Mouse (Mus musculus): ENCODE measurements around the gene Rnf212.

The Rnf212 gene

GRCm38 (mm10) chr5:108711968-108712367 lies 62.8 kb downstream of the Rnf212 start:
- DNase-seq = no peak

GRCm38 (mm10) chr5:108708981-108709731 lies 65.6 kb downstream of the Rnf212 start:
- no peak for DNase-seq

GRCm38 (mm10) chr5:108708419-108708818 lies 66.4 kb downstream of the Rnf212 start:
- no peak for DNase-seq

GRCm38 (mm10) chr5:108707758-108708157 lies 67.0 kb downstream of the Rnf212 start:
- DNase-seq = no peak

GRCm38 (mm10) chr5:108703754-108704626 lies 70.8 kb downstream of the Rnf212 start:
- no peak for DNase-seq

- DNase-seq = no peak
These were observed 73.3 kb downstream of the Rnf212 start for GRCm38 (mm10) chr5:108701341-108702021.

- DNase-seq = no peak
These were observed 74.4 kb downstream of the Rnf212 start for GRCm38 (mm10) chr5:108700346-108700745.

GRCm38 (mm10) chr5:108697341-108697753 lies 77.4 kb downstream of the Rnf212 start:
- peak; percentile 50 to 69 for DNase-seq

- DNase-seq = no peak
These were observed 78.2 kb downstream of the Rnf212 start for GRCm38 (mm10) chr5:108696542-108696941.

- no peak for DNase-seq
These were observed 78.9 kb downstream of the Rnf212 start for GRCm38 (mm10) chr5:108695861-108696260.

- peak; percentile 43 to 54 for DNase-seq
These were observed 80.2 kb downstream of the Rnf212 start for GRCm38 (mm10) chr5:108694352-108695261.

- DNase-seq = peak; percentile 80 to 86
These were observed 80.9 kb downstream of the Rnf212 start for GRCm38 (mm10) chr5:108693872-108694288.

- peak; percentile 54 to 57 for DNase-seq
These were observed 82.5 kb downstream of the Rnf212 start, which contains the start of gene Fgfrl1 for GRCm38 (mm10) chr5:108692271-108692670. TSS of gene Fgfrl1 (plus strand) at chr5:108692382.

- DNase-seq = no peak
These were observed 83.6 kb downstream of the Rnf212 start for GRCm38 (mm10) chr5:108691152-108691551.

- no peak for DNase-seq
These were observed 85.7 kb downstream of the Rnf212 start for GRCm38 (mm10) chr5:108689091-108689490.

GRCm38 (mm10) chr5:108680871-108681270 lies 93.9 kb downstream of the Rnf212 start:
- DNase-seq = no peak

- no peak for DNase-seq
These were observed 94.9 kb downstream of the Rnf212 start for GRCm38 (mm10) chr5:108679909-108680308.

Data from cerebellum, postnatal 10 days (tissue).